Mouse (Mus musculus) c-Kit-negative CD71-positive TER-119-positive erythroid progenitor cells, embryonic 14.5 days (primary cell): Measurements from ENCODE around the gene Senp8.

ENCODE experiments used
- DNase-seq: peaks from one replicate; pipeline ENCODE4 v3.0.0-alpha.2; 2013; ENCODE audit warnings: low read depth, low spot score

The Senp8 gene

GRCm38 (mm10) chr9:59716275-59716898 is 34.1 kb downstream of the Senp8 start:
- no peak for DNase-seq

GRCm38 (mm10) chr9:59709225-59709624 is 41.3 kb downstream of the Senp8 start:
- DNase-seq, result no peak

GRCm38 (mm10) chr9:59706850-59707825 is 43.4 kb downstream of the Senp8 start:
- no peak for DNase-seq

- DNase-seq, result no peak
Observed at GRCm38 (mm10) chr9:59703099-59703498, 47.4 kb downstream of the Senp8 start.

GRCm38 (mm10) chr9:59701094-59701493 is 49.4 kb downstream of the Senp8 start:
- DNase-seq, result no peak

- no peak for DNase-seq
Observed at GRCm38 (mm10) chr9:59696381-59696780, 54.1 kb downstream of the Senp8 start.

- no peak for DNase-seq
Observed at GRCm38 (mm10) chr9:59695451-59695813, 55.1 kb downstream of the Senp8 start.

- no peak for DNase-seq
Observed at GRCm38 (mm10) chr9:59694571-59695450, 55.7 kb downstream of the Senp8 start.

- no peak for DNase-seq
Observed at GRCm38 (mm10) chr9:59692145-59692544, 58.4 kb downstream of the Senp8 start.

- no peak for DNase-seq
Observed at GRCm38 (mm10) chr9:59691635-59692094, 58.8 kb downstream of the Senp8 start.

- no peak for DNase-seq
Observed at GRCm38 (mm10) chr9:59687416-59688046, 63.0 kb downstream of the Senp8 start.
